Mouse (Mus musculus): ENCODE results near the gene Eif3g. TPM values are rescaled to one million over a fixed set of nuclear protein-coding genes. Genes with fewer than 3 reads are reported as not detected.

Gene Eif3g
- total RNA-seq (2012; rRNA removed) (1,228 and 1,516 TPM in 2 replicates), polyA plus RNA-seq (2012; ENCODE audit: insufficient read depth in 1 of 2, insufficient read length in 2 of 2, low read depth in 1 of 2, low replicate concordance in 2 of 2, missing spikeins in 1 of 2) (1,000 to 10,000 TPM in 1 of 2 experiments, not detected in 1; 1,873 TPM)

DNA sequence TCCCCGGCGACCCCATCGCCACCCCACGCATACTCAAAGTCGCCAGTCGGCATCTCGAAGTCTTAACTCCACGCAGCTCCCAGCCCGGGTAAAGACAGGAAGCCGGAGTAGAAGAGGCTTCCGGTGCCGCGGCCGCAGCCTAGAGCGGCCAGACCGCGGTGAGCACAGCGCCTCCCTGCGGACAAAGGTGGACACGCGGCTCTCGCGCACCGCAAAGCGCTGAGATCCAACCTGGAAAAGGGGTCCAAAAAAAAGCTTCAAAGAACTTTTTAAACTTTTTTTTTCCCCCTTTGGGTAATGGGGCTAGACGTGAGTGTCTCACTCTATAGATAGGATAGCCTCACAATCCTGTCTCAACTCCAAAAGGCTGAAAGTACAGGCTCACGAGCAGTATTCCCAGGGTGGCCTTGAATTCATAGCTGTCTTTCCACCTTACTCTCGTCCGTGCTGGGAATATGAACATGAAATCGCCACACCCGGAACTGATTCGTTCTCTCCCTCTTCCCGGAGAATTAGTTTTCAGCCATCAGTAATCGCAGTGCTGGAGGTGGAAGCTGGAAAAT lies at the start of gene Eif3g:
Gene Eif3g, minus strand, starts transcription at position 113 of the 563 bp plus-strand sequence.
- DNase-seq (ENCODE audit: low read depth, low spot score) = peak; percentile 99
- H3K4me3 ChIP-seq (ENCODE audit: control insufficient read depth in 1 of 2, insufficient read depth in 1 of 2, low read depth in 2 of 2, low read length in 2 of 2) = peak within 1 kb of the TSS; percentile 71 to 82
- peaks cover 6 to 28% of the 10 kb centered on the region in 2 experiments for H3K4me1 ChIP-seq (ENCODE audit: control insufficient read depth in 1 of 2, insufficient read depth in 2 of 2, low read length in 2 of 2)
- peaks cover 34% of the 10 kb centered on the region for H3K79me2 ChIP-seq (ENCODE audit: control insufficient read depth, insufficient read depth, low read length, poor library complexity)
- H3K9ac ChIP-seq (ENCODE audit: control insufficient read depth, low read depth, low read length, poor library complexity, severe bottlenecking) = peak within 1 kb of the TSS; percentile 81
- H3K27ac ChIP-seq (ENCODE audit: control insufficient read depth, low read depth, low read length) = peak within 1 kb of the TSS; percentile 32
- no peaks in the 10 kb centered on the region for H3K9me3 ChIP-seq (replicated peaks; ENCODE audit: insufficient read depth, low read length)
- H3K36me3 ChIP-seq (ENCODE audit: control insufficient read depth in 1 of 2, insufficient read depth in 2 of 2, low read length in 2 of 2) = peaks cover 2 to 35% of the 10 kb centered on the region in 2 experiments
- TF ChIP-seq POLR2A (IDR thresholded peaks at IDR 0.05; ENCODE audit: control insufficient read depth in 1 of 2, insufficient read depth in 1 of 2, low read depth in 1 of 2, low read length in 2 of 2, poor library complexity in 1 of 2) (peak in 1 of 2 experiments; percentile 99; a peak in 2 of 4 replicates), USF2 (IDR thresholded peaks at IDR 0.05; ENCODE audit: borderline replicate concordance in 1 of 2, insufficient read depth in 1 of 2, low read depth in 1 of 2, low read length in 2 of 2) (no peak), TBP (IDR thresholded peaks at IDR 0.05; ENCODE audit: low read depth, low read length) (peak; percentile 97), CTCF (IDR thresholded peaks at IDR 0.05 in 2 of 3, conservative IDR thresholded peaks at IDR 0.05 in 1 of 3; ENCODE audit: control insufficient read depth in 1 of 3, insufficient read depth in 1 of 3, low read depth in 2 of 3, low read length in 3 of 3, poor library complexity in 1 of 3, severe bottlenecking in 1 of 3) (peak in 1 of 3 experiments; percentile 99; a peak in 2 of 6 replicates)
- H3K27me3 ChIP-seq (ENCODE audit: control insufficient read depth in 1 of 2, insufficient read depth in 2 of 2, low read length in 2 of 2) = no peaks in the 10 kb centered on the region

DNA sequence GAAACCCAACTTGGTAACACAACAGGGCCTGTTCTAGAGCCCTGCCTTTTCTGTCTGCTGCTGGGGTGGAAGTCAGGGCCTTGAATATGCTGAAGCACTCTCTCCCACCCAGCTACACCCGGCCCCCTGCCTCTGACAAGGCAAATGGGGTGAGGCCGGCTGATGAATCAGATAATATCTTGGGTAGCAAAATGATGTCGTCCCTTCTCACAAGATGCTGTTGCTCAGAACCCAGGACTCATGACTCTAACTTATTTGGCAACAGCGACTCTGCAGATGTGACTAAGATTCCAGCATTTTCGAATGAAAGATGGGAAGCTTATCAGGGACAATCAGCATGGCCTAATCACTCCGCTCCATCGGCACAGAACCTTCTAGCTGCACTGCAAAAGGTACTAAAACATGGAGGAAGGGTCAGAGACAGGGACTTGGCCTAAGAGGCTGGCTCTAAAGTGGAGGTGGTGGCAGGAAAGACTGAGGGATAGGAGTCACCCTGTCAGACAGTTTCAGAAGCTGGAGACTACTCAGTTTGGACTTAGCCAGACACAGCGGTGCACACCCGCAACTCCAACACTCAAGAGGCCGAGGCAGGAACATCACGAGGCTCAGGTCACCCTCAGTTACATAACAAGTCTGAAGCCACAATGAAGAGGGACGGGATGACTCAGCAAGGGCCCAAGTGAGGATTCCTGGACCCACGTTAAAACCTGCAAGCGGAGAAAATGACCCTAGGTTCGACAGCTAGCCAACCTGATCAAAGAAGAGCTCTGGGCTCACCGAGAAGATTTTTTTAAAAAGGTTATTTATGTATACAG lies 47.9 kb upstream of the Eif3g start:
- Histone ChIP-seq H3K4me1 (ENCODE audit: control insufficient read depth in 1 of 2, insufficient read depth in 2 of 2, low read length in 2 of 2) (peaks cover 6 to 19% of the 10 kb centered on the region in 2 experiments), H3K4me3 (ENCODE audit: control insufficient read depth in 1 of 2, insufficient read depth in 1 of 2, low read depth in 2 of 2, low read length in 2 of 2) (no peak overlapping the region), H3K36me3 (ENCODE audit: control insufficient read depth in 1 of 2, insufficient read depth in 2 of 2, low read length in 2 of 2) (peaks cover 19 to 59% of the 10 kb centered on the region in 2 experiments), H3K9me3 (replicated peaks; ENCODE audit: insufficient read depth, low read length) (no peaks in the 10 kb centered on the region), H3K27ac (ENCODE audit: control insufficient read depth, low read depth, low read length) (no peak overlapping the region), H3K9ac (ENCODE audit: control insufficient read depth, low read depth, low read length, poor library complexity, severe bottlenecking) (no peak overlapping the region), H3K27me3 (ENCODE audit: control insufficient read depth in 1 of 2, insufficient read depth in 2 of 2, low read length in 2 of 2) (no peaks in the 10 kb centered on the region), H3K79me2 (ENCODE audit: control insufficient read depth, insufficient read depth, low read length, poor library complexity) (peaks cover 93% of the 10 kb centered on the region)
- no peak for DNase-seq (ENCODE audit: low read depth, low spot score)
- no peak for TF ChIP-seq USF1 (IDR thresholded peaks at IDR 0.05; ENCODE audit: low read depth, low read length)
- TF ChIP-seq MXI1 (IDR thresholded peaks at IDR 0.05; ENCODE audit: low read depth, low read length) = no peak
- TF ChIP-seq POLR2A (IDR thresholded peaks at IDR 0.05; ENCODE audit: control insufficient read depth in 1 of 2, insufficient read depth in 1 of 2, low read depth in 1 of 2, low read length in 2 of 2, poor library complexity in 1 of 2) = peak in 1 of 2 experiments; percentile 6; a peak in 1 of 4 replicates
- TF ChIP-seq GATA1 (IDR thresholded peaks at IDR 0.05; ENCODE audit: low read depth, low read length) = peak; percentile 38; the same call in 1 of the 2 replicates
- no peak for TF ChIP-seq UBTF (IDR thresholded peaks at IDR 0.05; ENCODE audit: borderline replicate concordance, insufficient read depth, low read depth, low read length)

GRCm38 (mm10) chr9:20944697-20945370 lies 46.4 kb upstream of the Eif3g start:
- H3K79me2 ChIP-seq (ENCODE audit: control insufficient read depth, insufficient read depth, low read length, poor library complexity) = peaks cover 79% of the 10 kb centered on the region
- no peaks in the 10 kb centered on the region for H3K27me3 ChIP-seq (ENCODE audit: control insufficient read depth in 1 of 2, insufficient read depth in 2 of 2, low read length in 2 of 2)
- peaks cover 4 to 63% of the 10 kb centered on the region in 2 experiments for H3K36me3 ChIP-seq (ENCODE audit: control insufficient read depth in 1 of 2, insufficient read depth in 2 of 2, low read length in 2 of 2)
- H3K4me3 ChIP-seq (ENCODE audit: control insufficient read depth in 1 of 2, insufficient read depth in 1 of 2, low read depth in 2 of 2, low read length in 2 of 2) = no peak overlapping the region
- peaks cover 0 to 5% of the 10 kb centered on the region in 2 experiments; a peak in 1 of 4 replicates for H3K4me1 ChIP-seq (ENCODE audit: control insufficient read depth in 1 of 2, insufficient read depth in 2 of 2, low read length in 2 of 2)
- no peak overlapping the region for H3K27ac ChIP-seq (ENCODE audit: control insufficient read depth, low read depth, low read length)
- DNase-seq (ENCODE audit: low read depth, low spot score) = no peak
- H3K9ac ChIP-seq (ENCODE audit: control insufficient read depth, low read depth, low read length, poor library complexity, severe bottlenecking) = no peak overlapping the region
- TF ChIP-seq POLR2A (IDR thresholded peaks at IDR 0.05; ENCODE audit: control insufficient read depth in 1 of 2, insufficient read depth in 1 of 2, low read depth in 1 of 2, low read length in 2 of 2, poor library complexity in 1 of 2) (peak in 1 of 2 experiments; percentile 27; a peak in 1 of 4 replicates), ELF1 (IDR thresholded peaks at IDR 0.05; ENCODE audit: low read depth, low read length) (no peak), USF2 (IDR thresholded peaks at IDR 0.05; ENCODE audit: borderline replicate concordance in 1 of 2, insufficient read depth in 1 of 2, low read depth in 1 of 2, low read length in 2 of 2) (no peak), ETS1 (IDR thresholded peaks at IDR 0.05; ENCODE audit: low read depth, low read length) (no peak), RAD21 (IDR thresholded peaks at IDR 0.05; ENCODE audit: low read depth, low read length) (no peak), RCOR1 (IDR thresholded peaks at IDR 0.05; ENCODE audit: low read depth, low read length) (no peak), NRF1 (IDR thresholded peaks at IDR 0.05; ENCODE audit: insufficient read depth, low read depth, low read length, poor library complexity, severe bottlenecking) (no peak), SIN3A (IDR thresholded peaks at IDR 0.05; ENCODE audit: low read length) (no peak)
- no peaks in the 10 kb centered on the region for H3K9me3 ChIP-seq (replicated peaks; ENCODE audit: insufficient read depth, low read length)

Measured in MEL (cell line).